Mouse (Mus musculus) G1E (cell line): ENCODE results near the gene Wdr25.

Source experiments
- CTCF ChIP-seq: IDR thresholded peaks from 2 replicates; pipeline ENCODE4 v1.5.1; 2012; ENCODE audit warnings: low read depth, low read length, inconsistent platforms, mixed read lengths
- GATA1 ChIP-seq: IDR thresholded peaks from 2 replicates; pipeline ENCODE4 v1.6.1; 2012; ENCODE audit warnings: borderline replicate concordance, low read length, inconsistent platforms, mixed read lengths
- TAL1 ChIP-seq: conservative IDR thresholded peaks from 2 replicates; pipeline ENCODE4 v1.6.1; 2012; ENCODE audit warnings: low read depth, low read length, inconsistent platforms, mixed read lengths

GRCm38 (mm10) chr12:108932113-108932512, 38.7 kb downstream of the Wdr25 start:
- TF ChIP-seq TAL1 (no peak), CTCF (no peak), GATA1 (no peak)
